Mouse (Mus musculus) thymus, adult 2 months (tissue): ENCODE data around the gene Lrrc45. TPM values are rescaled to one million over a fixed set of nuclear protein-coding genes. Genes with fewer than 3 reads are reported as not detected.

Source experiments
- DNase-seq: peaks from one replicate; pipeline ENCODE4 v3.0.0; 2021
- H3K27ac ChIP-seq: fragments of 200-500 bp; 2 replicates; pipeline ENCODE4 v1.5.1; 2012; ENCODE audit warnings: low read length, control low read depth; ENCODE audit not compliant: control insufficient read depth, insufficient read depth
- H3K27me3 ChIP-seq: fragments of 200-500 bp; 2 replicates; pipeline ENCODE4 v1.6.1; 2012; ENCODE audit warnings: mild to moderate bottlenecking, low read length, moderate library complexity, mixed read lengths; ENCODE audit not compliant: control insufficient read depth, insufficient read depth
- H3K36me3 ChIP-seq: fragments of 200-500 bp; 2 replicates; pipeline ENCODE4 v1.6.1; 2012; ENCODE audit warnings: mild to moderate bottlenecking, low read length, moderate library complexity; ENCODE audit not compliant: control insufficient read depth, insufficient read depth
- H3K4me1 ChIP-seq: fragments of 200-500 bp; replicated peaks from 2 replicates; pipeline ENCODE4 v1.6.1; 2012; ENCODE audit warnings: low read length; ENCODE audit not compliant: control insufficient read depth, insufficient read depth
- H3K4me3 ChIP-seq: fragments of 200-500 bp; 2 replicates; pipeline ENCODE4 v1.5.1; 2012; ENCODE audit warnings: mild to moderate bottlenecking, low read length, control low read depth, moderate library complexity; ENCODE audit not compliant: control insufficient read depth, insufficient read depth
- CTCF ChIP-seq: fragments of 200-500 bp; IDR thresholded peaks from 2 replicates; pipeline ENCODE4 v1.5.1; 2012; ENCODE audit warnings: mild to moderate bottlenecking, control low read depth, low read length, moderate library complexity, borderline replicate concordance; ENCODE audit not compliant: control insufficient read depth, poor library complexity, insufficient read depth; ENCODE audit errors: extremely low read depth
- POLR2A ChIP-seq: fragments of 200-500 bp; IDR thresholded peaks from 2 replicates; pipeline ENCODE4 v1.6.1; 2012; ENCODE audit warnings: mild to moderate bottlenecking, low read length, control low read depth, moderate library complexity; ENCODE audit not compliant: control insufficient read depth, poor library complexity, insufficient read depth; ENCODE audit errors: extremely low read depth
- WGBS: fragments of 180-500 bp; shearing (Covaris S2); methylation state at CpG from one replicate; pipeline ENCODE4 v1.1.7; 2018; 5-methylcytosine and 5-hydroxymethylcytosine counted together
- polyA plus RNA-seq: library from polyadenylated mRNA; depleted of rRNA; stranded (reverse); fragments of >200 nt; gene quantifications from 2 replicates; pipeline ENCODE4 v1.2.3, GENCODE M21; 2012

Gene Lrrc45
- polyA plus RNA-seq, 1 experiment, result 77.3 TPM

GRCm38 (mm10) chr11:120703696-120704454 is 9.8 kb upstream of the Lrrc45 start:
- TF ChIP-seq CTCF (no peak), POLR2A (no peak)
- H3K27ac ChIP-seq, result no peak overlapping the region
- H3K36me3 ChIP-seq, result peaks cover 7% of the 10 kb centered on the region
- WGBS, result 94% methylated on average over 15 of the region's 15 CpGs
- no peaks in the 10 kb centered on the region for H3K27me3 ChIP-seq
- no peak for DNase-seq
- H3K4me3 ChIP-seq, result no peak overlapping the region
- H3K4me1 ChIP-seq, result no peaks in the 10 kb centered on the region

GRCm38 (mm10) chr11:120704486-120705325 is 9.0 kb upstream of the Lrrc45 start:
- DNase-seq, result no peak
- WGBS, result 88% methylated on average over 8 of the region's 8 CpGs
- Histone ChIP-seq H3K4me1 (no peaks in the 10 kb centered on the region), H3K36me3 (peaks cover 7% of the 10 kb centered on the region), H3K27me3 (no peaks in the 10 kb centered on the region), H3K27ac (no peak overlapping the region), H3K4me3 (no peak overlapping the region)
- no peak for TF ChIP-seq POLR2A
- no peak for TF ChIP-seq CTCF

GRCm38 (mm10) chr11:120706120-120706519 is 7.6 kb upstream of the Lrrc45 start:
- 91% methylated on average over 5 of the region's 5 CpGs for WGBS
- Histone ChIP-seq H3K4me1 (no peaks in the 10 kb centered on the region), H3K27me3 (no peaks in the 10 kb centered on the region), H3K27ac (no peak overlapping the region), H3K36me3 (peaks cover 7% of the 10 kb centered on the region), H3K4me3 (no peak overlapping the region)
- DNase-seq, result no peak
- TF ChIP-seq CTCF, result no peak
- TF ChIP-seq POLR2A, result no peak

- Histone ChIP-seq H3K4me1 (no peaks in the 10 kb centered on the region), H3K27ac (no peak overlapping the region), H3K36me3 (no peaks in the 10 kb centered on the region), H3K27me3 (no peaks in the 10 kb centered on the region), H3K4me3 (no peak overlapping the region)
- DNase-seq, result no peak
- WGBS, result 94% methylated on average over 12 of the region's 12 CpGs
- TF ChIP-seq CTCF (no peak), POLR2A (no peak)
Measured at GRCm38 (mm10) chr11:120707225-120707624, 6.5 kb upstream of the Lrrc45 start.

GRCm38 (mm10) chr11:120707969-120708368 is 5.8 kb upstream of the Lrrc45 start:
- H3K4me1 ChIP-seq, result peaks cover 5% of the 10 kb centered on the region
- no peaks in the 10 kb centered on the region for H3K27me3 ChIP-seq
- WGBS, result 86% methylated on average over 5 of the region's 5 CpGs
- no peaks in the 10 kb centered on the region for H3K36me3 ChIP-seq
- TF ChIP-seq POLR2A (no peak), CTCF (no peak)
- DNase-seq, result no peak
- no peak overlapping the region for H3K4me3 ChIP-seq
- H3K27ac ChIP-seq, result no peak overlapping the region

- WGBS, result 90% methylated on average over 2 of the region's 2 CpGs
- TF ChIP-seq CTCF, result no peak
- TF ChIP-seq POLR2A, result no peak
Measured at GRCm38 (mm10) chr11:120709551-120709950, 4.2 kb upstream of the Lrrc45 start.

GRCm38 (mm10) chr11:120710672-120711071 is 3.1 kb upstream of the Lrrc45 start:
- peaks cover 15% of the 10 kb centered on the region for H3K4me1 ChIP-seq
- WGBS, result 92% methylated on average over 5 of the region's 5 CpGs
- H3K27me3 ChIP-seq, result no peaks in the 10 kb centered on the region

More at GRCm38 (mm10) chr11:120709551-120709950, 4.2 kb upstream of the Lrrc45 start:
- H3K4me1 ChIP-seq, result peaks cover 9% of the 10 kb centered on the region
- H3K27me3 ChIP-seq, result no peaks in the 10 kb centered on the region
- no peak for DNase-seq
- no peak overlapping the region for H3K27ac ChIP-seq
- H3K4me3 ChIP-seq, result no peak overlapping the region
- H3K36me3 ChIP-seq, result no peaks in the 10 kb centered on the region

More at GRCm38 (mm10) chr11:120710672-120711071, 3.1 kb upstream of the Lrrc45 start:
- TF ChIP-seq CTCF, result no peak
- TF ChIP-seq POLR2A, result no peak
- Histone ChIP-seq H3K4me3 (no peak overlapping the region), H3K27ac (no peak overlapping the region), H3K36me3 (no peaks in the 10 kb centered on the region)
- no peak for DNase-seq
